Mouse (Mus musculus): Measurements from ENCODE around the gene Ddx31. TPM values are rescaled to one million over a fixed set of nuclear protein-coding genes. Genes with fewer than 3 reads are reported as not detected.

Gene Ddx31
- polyA plus RNA-seq, 1 experiment from 2014 or later = 12.4 TPM

DNA sequence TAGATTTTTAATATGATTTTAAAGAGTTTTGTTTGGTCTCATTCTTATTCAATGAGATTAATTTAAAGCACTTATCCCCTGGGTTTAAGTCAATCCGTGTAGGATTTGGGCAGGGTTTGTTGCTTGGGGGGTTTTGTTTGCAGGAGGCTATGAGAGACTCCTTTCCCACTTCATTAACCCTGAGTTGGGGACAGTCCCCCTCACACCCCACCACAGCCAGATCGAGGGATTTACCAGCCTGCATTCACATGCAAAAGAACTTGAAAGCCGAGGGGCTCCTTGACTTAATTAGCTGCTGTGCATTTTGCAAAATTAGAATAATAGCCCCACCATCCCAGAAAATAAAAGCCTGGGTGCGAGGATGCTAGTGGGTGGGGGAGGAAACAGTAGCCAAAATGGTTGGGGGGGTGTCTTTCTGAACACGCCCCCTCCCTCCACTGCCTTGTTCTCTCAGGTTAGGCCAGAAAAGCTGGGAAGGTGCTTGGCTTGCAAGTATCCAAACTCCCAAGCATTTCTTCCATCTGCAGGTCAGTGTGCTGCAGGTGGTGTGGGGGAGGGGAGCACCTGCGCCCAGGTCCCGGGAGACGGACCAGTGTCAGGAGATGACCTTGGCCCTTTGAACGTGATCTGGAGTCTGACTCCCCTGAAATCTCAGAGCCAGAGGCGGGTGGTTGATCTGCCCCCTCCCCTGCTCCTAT lies 67.6 kb downstream of the Ddx31 start:
- H3K4me3 ChIP-seq = 0 out of 2 replicates have a peak overlapping the region, but pooled peaks have one; percentile 16
- no peak for ATAC-seq (ENCODE audit: low FRiP score, low read depth)
- H3K27ac ChIP-seq (replicated peaks) = peak overlapping the region; percentile 54; the same call in 1 of the 2 replicates
- 6% methylated on average over 10 of the region's 10 CpGs for WGBS
- peaks cover 8% of the 10 kb centered on the region; the same call in 1 of the 2 replicates for H3K36me3 ChIP-seq
- H3K27me3 ChIP-seq = peaks cover 74% of the 10 kb centered on the region
- H3K4me2 ChIP-seq = peak overlapping the region; percentile 48
- H3K9ac ChIP-seq = no peak overlapping the region
- H3K4me1 ChIP-seq (replicated peaks) = peaks cover 18% of the 10 kb centered on the region
- no peaks in the 10 kb centered on the region for H3K9me3 ChIP-seq

DNA sequence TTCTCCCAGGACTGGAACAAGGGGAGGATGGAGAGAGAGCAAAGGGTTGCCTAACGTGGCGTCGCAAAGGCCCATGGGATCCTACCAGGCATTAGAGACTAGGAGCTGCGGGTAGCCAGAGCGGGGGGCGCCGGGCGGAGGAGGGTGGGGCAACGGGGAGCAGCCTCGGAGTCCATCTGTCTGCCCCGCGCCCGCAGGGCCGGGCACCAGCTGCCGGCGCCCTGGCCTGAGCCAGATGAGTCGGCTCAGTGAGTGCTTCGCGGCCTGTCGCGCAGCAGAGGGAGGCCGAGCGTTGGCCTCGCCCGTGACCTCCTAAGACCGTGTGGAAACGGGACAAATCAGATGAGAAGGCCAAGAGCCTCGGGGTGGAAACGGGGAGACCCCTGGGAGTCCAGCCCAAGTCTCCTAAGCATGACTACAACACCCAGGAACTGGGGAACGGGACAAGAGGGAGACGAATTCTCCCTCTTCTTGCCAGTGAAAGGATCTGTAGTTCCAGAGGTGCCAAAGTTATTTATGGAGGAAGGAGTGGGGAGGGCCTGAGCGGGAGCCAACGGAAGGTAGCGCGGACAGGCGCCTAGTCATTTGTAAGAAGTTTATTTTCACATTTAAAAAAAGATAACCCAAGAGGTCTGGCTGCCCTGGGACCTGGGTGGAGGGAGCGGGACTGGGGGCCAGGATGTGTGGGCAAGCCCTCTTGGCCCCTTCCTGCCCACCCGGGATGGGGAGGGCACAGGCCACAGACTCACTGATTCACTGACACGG lies 68.4 kb downstream of the Ddx31 start:
- H3K27me3 ChIP-seq = peaks cover 79% of the 10 kb centered on the region
- H3K36me3 ChIP-seq = peaks cover 8% of the 10 kb centered on the region; the same call in 1 of the 2 replicates
- H3K9ac ChIP-seq = no peak overlapping the region
- no peaks in the 10 kb centered on the region for H3K9me3 ChIP-seq
- H3K27ac ChIP-seq (replicated peaks) = peak overlapping the region; percentile 54
- under 1% methylated on average over 36 of the region's 39 CpGs for WGBS
- peak overlapping the region; percentile 48 for H3K4me2 ChIP-seq
- peaks cover 18% of the 10 kb centered on the region for H3K4me1 ChIP-seq (replicated peaks)
- ATAC-seq (ENCODE audit: low FRiP score, low read depth) = peak; percentile 65
- H3K4me3 ChIP-seq = peak overlapping the region; percentile 34; the same call in 1 of the 2 replicates

DNA sequence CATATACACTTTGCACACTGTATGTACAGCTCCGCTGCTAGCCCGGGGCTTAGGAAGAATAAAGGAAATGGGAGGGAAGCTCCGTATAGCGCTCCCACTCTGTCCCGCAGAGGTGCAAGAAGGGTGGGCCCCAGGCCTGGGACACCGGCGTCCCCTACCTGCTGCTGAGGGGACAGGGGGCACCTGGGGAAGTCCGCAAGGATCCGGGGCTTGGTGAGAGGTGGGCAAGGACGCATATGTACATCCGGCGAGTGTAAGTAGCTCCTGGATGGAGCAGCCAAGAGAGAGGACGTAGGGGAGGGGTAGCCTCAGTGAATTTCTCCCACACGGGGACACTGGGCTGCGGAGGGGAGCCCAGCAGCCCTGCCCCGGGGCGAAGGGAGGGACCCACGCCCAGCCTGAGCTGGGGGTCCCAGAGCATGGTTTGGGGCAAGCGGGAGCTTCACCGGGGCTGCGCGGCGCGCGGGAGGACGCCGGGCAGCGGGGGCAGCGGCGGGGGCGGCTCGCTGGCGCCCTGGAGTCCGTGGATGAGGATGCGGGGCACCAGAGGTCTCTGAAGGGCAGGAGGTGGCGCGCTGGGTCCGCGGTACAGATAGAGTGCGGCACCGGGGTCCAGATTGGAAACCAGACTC lies 69.1 kb downstream of the Ddx31 start:
- H3K4me3 ChIP-seq = peak overlapping the region; percentile 34
- no peaks in the 10 kb centered on the region for H3K9me3 ChIP-seq
- ATAC-seq (ENCODE audit: low FRiP score, low read depth) = no peak; the same call in 1 of the 2 replicates
- H3K36me3 ChIP-seq = peaks cover 8% of the 10 kb centered on the region; the same call in 1 of the 2 replicates
- peak overlapping the region; percentile 48 for H3K4me2 ChIP-seq
- peaks cover 86% of the 10 kb centered on the region for H3K27me3 ChIP-seq
- 0 out of 2 replicates have a peak overlapping the region, but pooled peaks have one; percentile 12 for H3K9ac ChIP-seq
- peak overlapping the region; percentile 54 for H3K27ac ChIP-seq (replicated peaks)
- peaks cover 18% of the 10 kb centered on the region for H3K4me1 ChIP-seq (replicated peaks)
- 1% methylated on average over 41 of the region's 41 CpGs for WGBS

DNA sequence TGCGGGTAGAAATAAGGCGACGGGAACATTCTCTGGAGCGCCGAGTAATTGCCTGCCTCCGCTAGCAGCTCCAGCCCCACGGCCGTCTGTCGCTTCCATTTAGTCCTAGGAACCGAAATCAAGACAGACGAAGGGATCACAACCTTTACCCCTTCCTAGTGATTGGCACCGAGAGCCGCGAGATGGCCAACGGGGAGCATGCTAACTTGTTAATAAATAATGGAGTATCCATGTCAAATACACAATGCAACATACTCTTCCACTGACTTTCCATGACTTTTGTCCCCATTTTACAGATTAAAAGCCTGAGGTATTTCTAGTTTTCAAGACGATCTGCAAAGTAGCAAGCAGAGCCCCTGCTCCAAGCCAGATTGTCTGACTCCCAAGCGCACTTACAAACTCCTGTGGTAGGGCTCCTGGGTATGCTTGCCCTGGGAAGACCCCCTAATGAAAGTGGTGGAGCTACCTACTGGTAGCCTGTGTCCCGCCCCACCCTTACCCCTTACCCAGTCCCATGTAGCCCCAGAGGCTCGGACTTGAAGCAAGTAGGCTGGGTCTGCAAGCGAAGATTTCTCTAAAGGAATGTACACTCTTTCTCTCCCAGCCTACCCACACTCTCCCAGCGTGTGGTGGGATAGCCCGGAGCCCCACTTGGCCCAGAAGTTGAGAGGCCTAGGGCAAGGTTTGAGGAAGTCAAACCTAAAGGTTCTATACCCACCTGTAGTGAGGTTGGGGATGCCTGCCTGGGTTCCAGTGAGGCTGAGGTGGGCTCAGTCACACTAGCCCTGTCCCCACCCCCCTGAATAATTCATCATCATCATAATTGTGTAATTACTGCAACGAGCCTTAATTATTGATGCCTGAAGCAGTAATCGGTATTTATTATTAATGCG lies 69.9 kb downstream of the Ddx31 start:
- 5% methylated on average over 25 of the region's 25 CpGs for WGBS
- peaks cover 18% of the 10 kb centered on the region for H3K4me1 ChIP-seq (replicated peaks)
- peaks cover 8% of the 10 kb centered on the region; the same call in 1 of the 2 replicates for H3K36me3 ChIP-seq
- peaks cover 91% of the 10 kb centered on the region for H3K27me3 ChIP-seq
- H3K4me3 ChIP-seq = peak overlapping the region; percentile 34
- ATAC-seq (ENCODE audit: low FRiP score, low read depth) = no peak
- peak overlapping the region; percentile 48 for H3K4me2 ChIP-seq
- H3K9ac ChIP-seq = no peak overlapping the region
- peak overlapping the region; percentile 54 for H3K27ac ChIP-seq (replicated peaks)
- no peaks in the 10 kb centered on the region for H3K9me3 ChIP-seq

DNA sequence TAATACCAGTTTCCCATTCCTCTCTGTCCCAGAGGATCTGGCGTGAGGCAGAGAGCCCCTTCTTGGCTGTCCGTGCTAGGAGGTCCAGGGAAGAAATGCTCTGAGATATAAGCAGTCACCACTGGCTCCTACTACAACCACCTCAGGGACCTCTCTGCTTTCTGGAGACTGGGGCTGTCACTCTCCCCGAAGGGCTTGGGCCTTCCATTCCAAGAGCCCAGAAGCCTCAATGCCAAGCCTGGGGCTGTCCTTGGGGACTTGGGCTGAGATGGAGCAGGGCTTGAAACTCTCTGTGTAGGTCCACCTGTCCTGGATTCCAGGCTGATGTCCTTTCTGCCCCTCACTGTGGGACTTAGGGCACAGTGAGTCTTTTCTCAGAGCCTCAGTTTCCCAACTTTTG lies 70.7 kb downstream of the Ddx31 start:
- Histone ChIP-seq H3K4me3 (peak overlapping the region; percentile 34), H3K4me2 (peak overlapping the region; percentile 48), H3K27ac (replicated peaks) (peak overlapping the region; percentile 48; the same call in 1 of the 2 replicates), H3K27me3 (peaks cover 93% of the 10 kb centered on the region), H3K9ac (peak overlapping the region; percentile 9; the same call in 1 of the 2 replicates), H3K36me3 (no peaks in the 10 kb centered on the region), H3K9me3 (no peaks in the 10 kb centered on the region), H3K4me1 (replicated peaks) (peaks cover 19% of the 10 kb centered on the region)
- ATAC-seq (ENCODE audit: low FRiP score, low read depth) = no peak
- WGBS = 8% methylated on average over 3 of the region's 3 CpGs

DNA sequence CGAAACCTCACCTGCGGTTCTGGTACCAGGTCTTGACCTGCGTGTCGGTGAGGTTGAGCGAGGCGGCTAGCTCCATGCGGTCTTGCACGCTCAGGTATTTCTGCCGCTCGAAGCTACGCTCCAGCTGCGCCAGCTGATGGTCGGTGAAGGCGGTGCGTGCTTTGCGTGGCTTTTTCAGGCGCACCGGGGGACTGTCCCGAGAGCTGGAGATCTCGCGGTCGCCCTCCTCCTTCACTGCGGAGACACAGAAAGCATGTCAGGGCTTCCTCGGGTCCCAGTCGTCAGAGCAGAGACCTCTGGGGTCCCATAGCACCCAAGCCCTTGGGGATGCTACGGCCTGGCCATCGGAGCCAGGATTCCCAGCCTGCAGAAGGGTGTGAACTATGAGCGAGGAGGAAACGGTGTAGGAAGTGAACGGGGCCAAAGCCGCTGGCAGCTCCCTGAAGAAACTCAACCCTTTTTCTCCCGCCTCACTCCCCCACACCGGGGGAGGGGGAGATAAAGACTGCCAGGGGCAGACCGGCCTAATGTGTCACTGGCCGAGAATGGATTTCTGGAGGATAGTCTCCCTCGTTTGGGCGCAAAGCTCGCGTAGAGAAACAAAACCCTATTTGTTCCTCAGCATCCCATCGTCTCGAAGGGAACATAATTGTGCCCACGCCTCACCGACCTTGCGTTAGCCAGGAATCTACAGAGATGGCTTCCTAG lies 71.3 kb downstream of the Ddx31 start:
- peaks cover 21% of the 10 kb centered on the region for H3K4me1 ChIP-seq (replicated peaks)
- peak overlapping the region; percentile 48 for H3K4me2 ChIP-seq
- H3K4me3 ChIP-seq = peak overlapping the region; percentile 34
- H3K27me3 ChIP-seq = peaks cover 90% of the 10 kb centered on the region
- H3K27ac ChIP-seq (replicated peaks) = peak overlapping the region; percentile 48; the same call in 1 of the 2 replicates
- H3K36me3 ChIP-seq = no peaks in the 10 kb centered on the region
- no peak for ATAC-seq (ENCODE audit: low FRiP score, low read depth)
- WGBS = under 1% methylated on average over 44 of the region's 44 CpGs
- H3K9me3 ChIP-seq = no peaks in the 10 kb centered on the region
- H3K9ac ChIP-seq = 0 out of 2 replicates have a peak overlapping the region, but pooled peaks have one; percentile 9

DNA sequence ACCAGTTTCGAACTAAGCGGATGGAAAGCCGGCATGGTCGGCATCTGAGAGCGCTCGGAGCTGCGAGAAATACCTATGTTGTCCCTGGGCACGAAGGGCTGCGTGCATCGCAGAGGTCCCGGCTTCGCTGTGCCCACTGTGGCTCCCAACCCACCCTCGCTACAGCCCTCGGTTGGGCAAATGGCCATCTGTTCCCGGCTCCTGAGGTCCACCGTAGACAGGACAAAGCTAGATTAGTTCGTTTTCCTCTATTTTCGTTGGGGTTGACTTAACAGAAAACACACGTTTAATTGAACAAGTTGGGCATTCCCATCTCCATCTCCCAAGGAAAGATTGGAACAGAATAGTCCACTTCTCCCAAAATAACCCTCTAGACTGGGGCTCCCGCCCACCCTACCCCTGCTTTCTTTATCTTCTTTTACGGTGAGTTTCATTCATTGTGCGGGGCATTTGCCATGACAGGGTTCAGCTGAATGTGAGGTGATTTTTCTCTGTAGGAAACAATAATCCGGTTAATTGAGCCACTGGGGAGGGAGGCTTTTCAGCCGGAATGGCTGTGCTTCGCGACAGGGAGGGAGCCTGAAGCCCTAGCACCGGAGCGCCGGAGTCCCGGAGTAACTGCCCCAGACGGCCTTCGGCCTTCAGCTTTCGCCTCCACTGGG lies 72.0 kb downstream of the Ddx31 start:
- Histone ChIP-seq H3K4me3 (peak overlapping the region; percentile 34), H3K4me2 (peak overlapping the region; percentile 48; the same call in 1 of the 2 replicates)

DNA sequence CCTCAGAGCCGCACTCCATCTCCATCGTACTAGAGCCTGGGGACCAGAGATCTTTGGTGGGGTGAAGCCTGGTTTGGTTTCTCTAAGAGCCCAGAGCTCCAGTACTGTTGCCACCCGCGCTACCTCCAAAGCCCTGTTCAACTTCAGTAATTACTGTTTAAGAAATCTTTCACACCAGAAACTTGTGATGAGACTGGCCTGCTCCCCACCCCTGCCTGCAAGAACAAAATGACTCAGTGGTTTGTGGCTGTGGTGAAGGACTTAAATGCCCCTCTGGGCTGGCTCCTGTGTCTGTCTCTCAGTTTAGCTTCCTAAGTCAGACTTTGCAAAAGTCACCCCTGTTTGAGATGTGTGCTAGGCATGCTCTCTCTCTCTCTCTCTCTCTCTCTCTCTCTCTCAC lies 72.8 kb downstream of the Ddx31 start:
- Histone ChIP-seq H3K27ac (replicated peaks) (0 out of 2 replicates have a peak overlapping the region, but pooled peaks have one; percentile 34), H3K9ac (0 out of 2 replicates have a peak overlapping the region, but pooled peaks have one; percentile 11), H3K4me1 (replicated peaks) (peaks cover 23% of the 10 kb centered on the region), H3K4me2 (no peak overlapping the region), H3K27me3 (peaks cover 85% of the 10 kb centered on the region), H3K36me3 (no peaks in the 10 kb centered on the region), H3K4me3 (peak overlapping the region; percentile 34), H3K9me3 (no peaks in the 10 kb centered on the region)
- ATAC-seq (ENCODE audit: low FRiP score, low read depth) = no peak
- under 1% methylated on average over 4 of the region's 4 CpGs for WGBS

More for the DNA sequence above, 72.0 kb downstream of the Ddx31 start:
- H3K27me3 ChIP-seq = peaks cover 89% of the 10 kb centered on the region
- peak overlapping the region; percentile 48; the same call in 1 of the 2 replicates for H3K27ac ChIP-seq (replicated peaks)
- 1% methylated on average over 33 of the region's 33 CpGs for WGBS
- H3K4me1 ChIP-seq (replicated peaks) = peaks cover 21% of the 10 kb centered on the region
- no peaks in the 10 kb centered on the region for H3K9me3 ChIP-seq
- H3K36me3 ChIP-seq = no peaks in the 10 kb centered on the region
- 0 out of 2 replicates have a peak overlapping the region, but pooled peaks have one; percentile 11 for H3K9ac ChIP-seq
- no peak for ATAC-seq (ENCODE audit: low FRiP score, low read depth)

DNA sequence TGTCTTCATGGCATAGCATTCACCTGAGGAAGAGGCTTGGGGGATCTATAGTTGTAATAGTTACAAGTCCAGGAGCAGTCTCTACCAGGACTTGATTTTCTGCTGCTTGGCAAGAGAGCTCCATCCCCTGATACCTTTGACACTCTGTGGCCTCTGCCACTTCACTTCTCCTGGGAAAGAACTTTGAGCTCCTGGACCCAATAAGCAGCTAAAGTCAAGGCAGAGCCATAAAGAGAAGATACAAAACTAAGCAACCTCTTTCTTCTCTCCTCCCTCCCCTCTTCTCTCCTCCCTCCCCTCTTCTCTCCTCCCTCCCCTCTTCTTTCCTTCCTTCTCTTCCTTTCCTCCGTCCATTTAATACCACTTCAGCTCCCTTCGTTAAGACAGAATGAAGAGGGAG lies 73.9 kb downstream of the Ddx31 start:
- Histone ChIP-seq H3K27ac (replicated peaks) (0 out of 2 replicates have a peak overlapping the region, but pooled peaks have one; percentile 38), H3K4me2 (no peak overlapping the region), H3K4me1 (replicated peaks) (peaks cover 13% of the 10 kb centered on the region), H3K9me3 (no peaks in the 10 kb centered on the region), H3K4me3 (peak overlapping the region; percentile 34), H3K9ac (no peak overlapping the region), H3K27me3 (peaks cover 79% of the 10 kb centered on the region), H3K36me3 (no peaks in the 10 kb centered on the region)
- no peak for ATAC-seq (ENCODE audit: low FRiP score, low read depth)
- 2% methylated on average over 2 of the region's 2 CpGs for WGBS

Data from hindbrain, embryonic 15.5 days (tissue).